Mouse (Mus musculus) urinary bladder, postnatal 0 days (tissue): ENCODE measurements around the gene Nuf2. TPM values are rescaled to one million over a fixed set of nuclear protein-coding genes. Genes with fewer than 3 reads are reported as not detected.

ENCODE experiments used
- polyA plus RNA-seq: library from polyadenylated mRNA; unstranded; fragments of >200 nt; fragmentation: Nextera tagmentation; extraction: Ambion mirVana; gene quantifications from 2 replicates; pipeline ENCODE4 v1.2.1, GENCODE M21; 2015

Gene Nuf2
- polyA plus RNA-seq: 8.8 and 14.4 TPM in 2 replicates

DNA sequence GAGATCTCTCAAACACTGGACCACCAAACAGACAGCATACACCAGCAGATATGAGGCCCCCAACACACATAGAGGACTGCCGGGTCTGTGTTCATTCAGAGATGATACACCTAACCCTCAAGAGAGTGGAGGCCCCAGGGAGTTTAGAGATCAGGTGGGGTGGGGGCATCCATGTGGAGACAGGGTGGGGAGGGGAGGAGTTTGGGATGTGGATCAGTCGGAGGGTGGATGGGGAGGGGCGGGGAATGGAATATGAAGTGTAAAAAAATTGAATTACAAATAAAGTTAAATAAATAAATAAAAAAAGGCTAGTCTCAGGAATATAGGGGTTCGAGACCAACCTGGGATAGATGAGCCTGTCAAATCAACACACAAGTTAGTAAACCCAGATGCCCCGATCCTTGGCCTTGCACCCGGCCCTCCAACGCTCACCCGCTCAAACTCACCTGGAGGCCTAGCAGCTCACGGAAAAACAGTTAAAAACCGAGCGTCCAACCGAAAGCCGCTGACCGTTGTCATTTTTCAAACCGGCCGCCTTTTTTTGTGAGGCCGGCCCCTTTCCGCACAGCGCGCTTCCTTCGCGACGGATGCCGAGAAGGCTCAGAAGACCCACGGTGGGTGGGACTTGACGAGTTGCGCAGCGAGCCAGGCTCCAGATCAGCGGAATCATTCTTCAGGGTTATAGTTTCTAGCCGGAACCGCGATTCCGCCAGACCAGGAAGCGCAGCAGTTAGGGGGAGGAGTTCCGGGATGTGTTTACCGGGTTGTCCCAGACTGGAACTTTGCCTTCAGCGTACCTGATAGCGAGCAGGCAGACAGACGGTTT lies at the start of gene Nuf2:
Gene Nuf2 (minus strand): TSS at position 589 of the 826 bp plus-strand sequence.

Other genes with a start within 250 kb of the Nuf2 start
- 32.2 and 37.2 TPM in 2 replicates for gene Rgs5, start 124.0 kb upstream of the Nuf2 start, polyA plus RNA-seq
- 8.6 and 11.8 TPM in 2 replicates for gene Rgs4, start 216.2 kb upstream of the Nuf2 start, polyA plus RNA-seq